Mouse (Mus musculus) cerebellum, postnatal 14 days (tissue): Measurements from ENCODE around the gene Ano2.

Experiments
- DNase-seq, 2 experiments: peaks; one replicate each; pipeline ENCODE4 v3.0.0; 2021; ENCODE audit warnings: mixed read lengths in 2 of 2

The Ano2 gene

GRCm38 (mm10) chr6:125743203-125744100 lies 53.2 kb downstream of the Ano2 start:
- DNase-seq, result no peak

DNA sequence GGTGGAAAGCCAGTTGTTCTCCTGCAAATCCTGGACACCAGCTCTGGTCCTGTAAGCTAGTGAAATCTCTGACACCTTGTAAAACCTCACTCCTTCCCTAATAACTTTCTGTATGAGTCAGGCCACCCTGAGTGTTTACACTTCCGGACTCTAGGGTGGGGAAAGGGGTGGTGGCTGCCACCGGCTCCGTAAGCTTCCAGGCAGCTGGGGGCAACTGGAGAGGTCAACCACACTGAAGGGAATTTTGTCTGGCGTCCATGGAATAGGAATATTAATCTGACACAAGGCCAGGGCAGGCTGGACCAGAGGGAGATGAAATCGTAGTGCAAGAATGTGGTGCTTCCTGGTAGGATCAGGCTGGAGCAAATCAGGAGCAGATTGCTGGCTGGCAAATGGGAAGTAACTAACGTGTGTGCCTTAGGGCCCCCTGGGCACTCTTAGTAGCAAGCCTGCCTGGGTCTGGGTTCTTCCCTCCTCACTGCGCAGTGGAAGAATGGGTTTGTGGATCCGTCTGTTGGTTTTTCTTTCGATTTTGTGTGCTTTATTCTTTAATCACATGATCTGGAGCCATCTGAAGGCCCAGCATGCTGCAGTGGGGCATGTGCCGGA lies 57.2 kb downstream of the Ano2 start:
- DNase-seq, result no peak

- DNase-seq, result no peak
Measured at GRCm38 (mm10) chr6:125748646-125749045, 58.4 kb downstream of the Ano2 start.

- no peak for DNase-seq
Measured at GRCm38 (mm10) chr6:125762851-125763519, 72.8 kb downstream of the Ano2 start.

GRCm38 (mm10) chr6:125773256-125773655 lies 83.0 kb downstream of the Ano2 start:
- no peak for DNase-seq

DNA sequence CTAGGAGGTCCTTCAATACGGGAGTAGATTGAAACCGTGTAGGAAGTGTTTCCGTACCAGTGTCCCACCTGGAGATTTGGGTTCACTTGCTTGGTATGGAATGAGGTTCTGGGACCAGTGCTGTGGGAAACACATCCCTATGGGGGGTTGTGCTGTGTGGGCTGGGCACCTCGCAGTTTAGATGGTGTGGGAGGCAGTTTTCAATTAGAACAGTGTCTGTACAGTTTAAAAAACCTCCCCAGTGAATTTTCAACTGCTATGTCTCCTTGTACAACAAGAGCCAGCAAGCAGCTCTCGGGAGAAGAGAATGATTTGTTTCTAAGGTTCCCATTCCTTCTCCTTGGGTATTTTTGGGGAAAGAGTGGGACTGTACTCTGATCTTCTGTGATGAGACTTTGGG lies 86.1 kb downstream of the Ano2 start:
- no peak for DNase-seq

DNA sequence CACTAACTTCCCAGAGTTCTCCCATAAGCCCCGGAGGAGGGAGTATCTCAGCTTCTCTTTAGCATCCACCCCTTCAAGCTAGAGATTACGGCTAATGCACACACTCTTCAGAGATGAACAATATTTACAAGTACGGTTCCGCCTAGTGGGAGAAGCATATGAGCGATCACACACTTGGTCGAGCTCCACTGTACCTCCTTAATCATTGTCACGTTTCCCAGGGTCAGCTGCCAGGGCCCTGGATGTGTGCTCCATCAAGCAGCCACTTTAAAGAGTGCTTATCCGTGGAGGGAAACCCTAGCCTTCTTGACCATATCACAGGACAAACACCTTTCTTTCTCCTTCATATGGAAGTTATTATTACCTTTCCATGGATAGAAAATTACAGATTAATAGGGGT lies 112.7 kb downstream of the Ano2 start:
- DNase-seq, result no peak

- no peak for DNase-seq
Measured at GRCm38 (mm10) chr6:125803364-125804011, 113.3 kb downstream of the Ano2 start.

- DNase-seq, result peak; percentile 27 to 33
Measured at GRCm38 (mm10) chr6:125808996-125809649, 118.9 kb downstream of the Ano2 start.

DNA sequence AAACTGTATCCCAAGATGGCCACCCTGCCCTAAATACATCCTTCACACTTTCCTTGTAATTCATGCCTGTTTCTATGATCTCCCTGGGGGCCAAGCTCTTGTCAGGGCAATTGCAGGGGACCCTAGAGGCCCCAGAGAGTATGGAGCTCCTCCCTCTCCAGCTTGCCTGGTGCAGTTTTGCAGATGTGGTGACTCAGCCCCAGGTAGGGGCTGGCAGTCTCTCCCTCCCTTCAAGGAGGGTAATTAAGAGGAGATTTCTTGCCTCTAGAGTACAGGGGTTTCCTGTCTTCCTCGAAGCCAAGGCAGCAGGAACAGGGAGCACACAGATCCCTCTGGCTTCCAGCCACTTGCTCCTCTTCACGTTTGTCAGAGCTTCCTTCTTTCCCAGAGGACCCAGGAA lies 121.2 kb downstream of the Ano2 start:
- no peak for DNase-seq

DNA sequence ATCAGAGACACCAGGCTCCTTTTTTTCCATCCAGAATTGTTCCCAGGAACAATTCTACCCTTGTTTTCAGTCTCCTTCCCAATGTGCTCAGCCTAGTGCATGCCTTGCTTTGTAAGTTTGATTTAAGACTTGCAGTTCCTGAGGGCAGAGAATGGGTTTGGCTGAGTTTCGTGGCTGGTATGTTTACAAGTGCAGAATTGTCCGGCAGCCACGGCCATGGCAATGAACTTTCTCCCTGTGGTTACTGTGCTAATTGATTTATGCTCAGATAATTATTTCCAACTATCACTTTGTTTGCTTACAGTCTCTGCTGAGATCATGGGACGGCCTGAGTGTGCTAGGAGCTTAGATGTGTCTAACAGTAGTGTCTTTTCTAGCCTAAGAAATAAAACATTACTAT lies 147.9 kb downstream of the Ano2 start:
- no peak for DNase-seq

DNA sequence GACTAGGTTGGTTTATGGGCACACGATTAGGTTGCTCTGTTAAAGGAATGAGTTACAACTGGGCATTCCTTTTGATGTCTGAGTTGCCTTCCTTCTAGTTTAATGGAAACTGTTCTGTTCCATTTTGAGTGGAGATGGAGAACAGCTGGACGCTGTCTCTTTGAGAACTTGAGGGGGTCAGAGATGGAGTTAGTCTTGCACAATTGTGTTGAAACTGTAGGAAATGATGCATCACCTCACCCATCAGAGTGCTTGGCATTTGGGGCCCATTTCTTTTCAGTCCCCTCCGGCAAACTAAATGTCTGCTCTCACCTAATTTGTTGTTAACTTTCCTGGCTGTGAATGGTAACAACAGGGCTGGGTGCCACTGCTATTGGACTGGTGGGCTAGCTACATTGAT lies 151.1 kb downstream of the Ano2 start:
- DNase-seq, result no peak

GRCm38 (mm10) chr6:125851196-125851595 lies 161.0 kb downstream of the Ano2 start:
- DNase-seq, result no peak

- no peak for DNase-seq
Measured at GRCm38 (mm10) chr6:125858294-125858693, 168.1 kb downstream of the Ano2 start.

GRCm38 (mm10) chr6:125868516-125868915 lies 178.3 kb downstream of the Ano2 start:
- peak; percentile 55 to 66 for DNase-seq

GRCm38 (mm10) chr6:125871482-125871881 lies 181.3 kb downstream of the Ano2 start:
- no peak for DNase-seq

- no peak for DNase-seq
Measured at GRCm38 (mm10) chr6:125874742-125875141, 184.5 kb downstream of the Ano2 start.

DNA sequence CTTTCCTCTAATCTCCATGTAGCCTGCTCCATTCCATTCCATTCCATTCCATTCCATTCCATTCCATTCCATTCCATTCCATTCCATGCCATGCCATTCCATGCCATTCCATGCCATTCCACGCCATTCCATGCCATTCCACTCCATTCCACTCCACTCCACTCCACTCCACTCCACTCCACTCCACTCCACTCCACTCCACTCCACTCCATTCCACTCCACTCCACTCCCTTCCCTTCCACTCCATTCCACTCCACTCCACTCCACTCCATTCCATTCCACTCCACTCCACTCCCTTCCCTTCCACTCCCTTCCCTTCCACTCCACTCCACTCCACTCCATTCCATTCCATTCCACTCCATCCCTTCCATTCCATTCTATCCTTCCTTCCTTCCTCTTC lies 186.7 kb downstream of the Ano2 start:
- no peak for DNase-seq

GRCm38 (mm10) chr6:125878671-125879070 lies 188.5 kb downstream of the Ano2 start:
- DNase-seq, result no peak

GRCm38 (mm10) chr6:125879306-125879705 lies 189.1 kb downstream of the Ano2 start:
- no peak for DNase-seq

DNA sequence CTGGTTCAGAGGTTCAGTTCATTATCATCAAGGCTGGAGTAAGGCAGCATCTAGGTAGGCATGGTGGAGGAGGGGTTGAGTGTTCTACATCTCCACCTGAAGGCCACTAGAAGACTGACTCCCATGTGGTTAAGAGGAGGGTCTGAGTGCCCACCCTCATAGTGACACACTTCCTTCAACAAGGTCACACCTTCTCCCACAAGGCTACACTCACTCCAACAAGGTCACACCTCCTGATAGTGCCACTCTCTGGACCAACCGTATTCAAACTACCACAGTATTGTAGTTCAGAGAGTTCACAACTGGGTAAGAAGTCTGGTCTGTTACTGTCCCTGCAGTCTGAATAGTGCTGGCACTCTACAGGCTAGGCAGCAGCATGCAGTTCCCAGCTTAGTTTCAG lies 198.4 kb downstream of the Ano2 start:
- DNase-seq, result no peak

DNA sequence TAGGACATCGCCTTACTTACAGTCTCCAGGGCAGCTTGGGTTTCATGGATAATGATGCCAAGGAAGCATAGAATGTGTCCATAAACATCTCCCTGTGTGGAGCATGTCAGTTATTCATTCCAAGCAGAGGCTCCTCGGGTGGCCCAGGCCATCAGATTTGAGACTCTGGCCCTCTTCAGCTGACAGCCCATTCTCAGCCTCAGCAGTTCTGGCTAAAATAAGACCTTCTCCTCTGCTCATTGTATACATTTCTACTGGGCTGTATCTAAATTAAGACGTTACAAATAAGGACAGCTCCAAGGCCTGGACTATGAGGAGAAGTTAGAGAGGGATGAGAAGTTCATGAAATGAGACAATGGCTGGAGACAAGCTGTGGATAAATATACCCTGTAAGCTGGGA lies 204.1 kb downstream of the Ano2 start:
- no peak for DNase-seq

GRCm38 (mm10) chr6:125914446-125914845 lies 224.2 kb downstream of the Ano2 start:
- no peak for DNase-seq
